Mouse (Mus musculus) kidney, adult 2 months (tissue): ENCODE measurements around the gene Tnp1.

Experiments used
- CTCF ChIP-seq: fragments of 200-500 bp; conservative IDR thresholded peaks from 2 replicates; pipeline ENCODE4 v1.5.1; 2011; ENCODE audit warnings: low read depth, mild to moderate bottlenecking, control low read depth, low read length, moderate library complexity, mixed read lengths; ENCODE audit not compliant: insufficient read depth, insufficient read length
- POLR2A ChIP-seq: fragments of 200-500 bp; IDR thresholded peaks from one replicate; pipeline ENCODE4 v1.6.1; 2011; ENCODE audit warnings: low read depth, low read length, control low read depth

DNA sequence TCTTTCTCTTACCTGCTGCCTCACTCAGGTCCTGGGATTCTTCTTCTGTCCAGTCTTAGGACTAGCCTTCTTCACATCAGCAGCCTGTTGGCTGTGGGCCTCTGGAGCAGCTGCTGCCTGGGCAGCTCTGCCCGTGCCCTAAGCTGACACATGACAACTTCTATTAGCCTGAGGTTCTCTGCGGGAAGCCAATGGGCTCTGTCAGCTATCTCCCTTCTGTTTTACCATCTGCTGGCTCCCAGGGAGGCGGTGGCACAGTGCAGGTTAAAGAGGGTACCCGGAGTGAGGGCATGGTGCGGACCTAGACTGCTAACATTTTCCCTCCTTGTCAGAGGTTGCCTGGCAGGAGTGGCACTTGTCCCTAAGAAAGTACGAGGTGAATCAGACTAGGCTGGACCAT lies 39.5 kb upstream of the Tnp1 start:
- no peak for TF ChIP-seq CTCF
- no peak for TF ChIP-seq POLR2A
